Mouse (Mus musculus): ENCODE data around the gene Gm906. TPM values are rescaled to one million over a fixed set of nuclear protein-coding genes. Genes with fewer than 3 reads are reported as not detected.
"Not testable (repeated sequence)": the region's sequence is repeated elsewhere in the genome, so short reads cannot be mapped to it uniquely, and the experiment has no call there.

The Gm906 gene
- not detected in 2 replicates for polyA plus RNA-seq (2014; fragmentation: Nextera tagmentation; extraction: Ambion mirVana)

DNA sequence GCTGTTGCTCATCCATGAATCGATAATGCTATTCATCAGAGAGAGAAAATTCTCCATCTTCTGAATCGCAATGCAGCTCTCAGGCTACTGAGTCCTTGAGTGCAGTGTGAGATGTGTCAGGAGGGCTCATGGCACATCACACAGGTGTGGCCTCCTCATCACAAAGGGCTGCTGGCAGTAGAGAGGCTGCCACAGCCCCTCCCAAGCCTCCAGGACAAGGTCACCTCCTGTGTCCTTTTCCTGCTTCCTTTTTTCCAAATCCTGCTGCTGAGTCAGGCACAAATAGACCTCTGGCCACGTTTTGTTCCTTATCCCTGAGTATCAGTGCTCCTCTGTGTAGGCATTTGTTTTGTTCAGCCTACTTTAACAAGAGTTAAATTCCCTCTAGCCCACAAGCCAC is at the start of gene Gm906:
TSS of gene Gm906 (minus strand) at position 101 of the 400 bp plus-strand sequence.
- not testable (repeated sequence) for H3K9ac ChIP-seq (replicated peaks; ENCODE audit: low read length); H3K9me3 ChIP-seq (ENCODE audit: control insufficient read depth, low read length); H3K36me3 ChIP-seq (ENCODE audit: control insufficient read depth, insufficient read depth, low read length); H3K4me1 ChIP-seq (ENCODE audit: control insufficient read depth, insufficient read depth, low read length); H3K27ac ChIP-seq (replicated peaks; ENCODE audit: low read depth, low read length); ATAC-seq (ENCODE audit: low FRiP score, low TSS enrichment); H3K27me3 ChIP-seq (ENCODE audit: control insufficient read depth, insufficient read depth, low read length); H3K4me2 ChIP-seq (ENCODE audit: low read length); DNase-seq; H3K4me3 ChIP-seq (replicated peaks; ENCODE audit: low read depth, low read length)
- WGBS = 74% methylated on average over 3 of the region's 3 CpGs

DNA sequence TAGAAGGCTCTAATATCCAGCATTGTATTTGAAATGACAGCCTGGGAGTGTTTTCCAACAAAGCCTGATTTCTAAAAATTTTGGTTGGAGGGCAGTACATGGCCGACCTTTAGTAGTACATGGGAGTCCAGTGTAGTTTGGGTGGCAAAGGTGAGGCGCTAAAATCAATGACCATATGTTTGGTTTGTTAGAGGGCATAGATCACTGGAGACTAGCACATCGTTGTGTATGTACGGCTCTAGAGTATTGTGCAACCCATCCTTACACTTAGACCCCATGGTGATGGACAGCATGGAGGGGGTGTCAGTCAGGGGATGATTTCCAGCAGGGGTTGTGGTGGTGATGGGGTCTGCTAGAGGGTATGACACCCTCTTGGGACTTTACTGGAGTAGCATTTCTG is 33.2 kb upstream of the Gm906 start:
- not testable (repeated sequence) for H3K9me3 ChIP-seq (ENCODE audit: control insufficient read depth, low read length); H3K9ac ChIP-seq (replicated peaks; ENCODE audit: low read length); H3K36me3 ChIP-seq (ENCODE audit: control insufficient read depth, insufficient read depth, low read length); H3K4me3 ChIP-seq (replicated peaks; ENCODE audit: low read depth, low read length); ATAC-seq (ENCODE audit: low FRiP score, low TSS enrichment); H3K27me3 ChIP-seq (ENCODE audit: control insufficient read depth, insufficient read depth, low read length); DNase-seq; H3K27ac ChIP-seq (replicated peaks; ENCODE audit: low read depth, low read length); H3K4me1 ChIP-seq (ENCODE audit: control insufficient read depth, insufficient read depth, low read length); H3K4me2 ChIP-seq (ENCODE audit: low read length)
- WGBS = 83% methylated on average over 2 of the region's 4 CpGs

- ATAC-seq (ENCODE audit: low FRiP score, low TSS enrichment) (no peak), DNase-seq (no peak)
- no peaks in the 10 kb centered on the region for H3K36me3 ChIP-seq (ENCODE audit: control insufficient read depth, insufficient read depth, low read length)
- no peaks in the 10 kb centered on the region for H3K9me3 ChIP-seq (ENCODE audit: control insufficient read depth, low read length)
- no peak overlapping the region for H3K4me2 ChIP-seq (ENCODE audit: low read length)
- H3K9ac ChIP-seq (replicated peaks; ENCODE audit: low read length) = no peak overlapping the region
- H3K27ac ChIP-seq (replicated peaks; ENCODE audit: low read depth, low read length) = no peak overlapping the region
- WGBS = 92% methylated on average over 3 of the region's 3 CpGs
- H3K4me1 ChIP-seq (ENCODE audit: control insufficient read depth, insufficient read depth, low read length) = no peaks in the 10 kb centered on the region
- no peak overlapping the region for H3K4me3 ChIP-seq (replicated peaks; ENCODE audit: low read depth, low read length)
- H3K27me3 ChIP-seq (ENCODE audit: control insufficient read depth, insufficient read depth, low read length) = no peaks in the 10 kb centered on the region
Measured at GRCm38 (mm10) chr13:50236487-50236886, 13.6 kb downstream of the Gm906 start.

DNA sequence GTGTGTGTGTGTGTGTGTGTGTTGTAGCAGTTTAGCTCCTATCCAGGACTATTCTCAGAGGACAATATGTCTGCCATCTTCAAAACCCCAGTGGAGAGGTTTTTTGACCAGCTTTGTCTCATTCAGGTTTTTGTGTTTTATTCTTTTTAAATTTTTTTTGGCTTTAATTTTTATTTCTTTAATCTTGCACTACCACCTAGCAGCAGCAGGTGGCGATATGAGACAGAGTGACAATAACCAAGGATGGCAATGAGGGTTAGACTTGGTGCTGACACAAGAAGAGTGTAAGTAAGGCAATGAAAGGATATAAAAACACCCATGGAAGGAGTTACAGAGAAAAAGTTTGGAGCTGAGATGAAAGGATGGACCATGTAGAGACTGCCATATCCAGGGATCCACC is 38.3 kb downstream of the Gm906 start:
- not testable (repeated sequence) for H3K9ac ChIP-seq (replicated peaks; ENCODE audit: low read length); H3K27ac ChIP-seq (replicated peaks; ENCODE audit: low read depth, low read length); H3K4me2 ChIP-seq (ENCODE audit: low read length); H3K36me3 ChIP-seq (ENCODE audit: control insufficient read depth, insufficient read depth, low read length); H3K9me3 ChIP-seq (ENCODE audit: control insufficient read depth, low read length); H3K4me3 ChIP-seq (replicated peaks; ENCODE audit: low read depth, low read length); H3K27me3 ChIP-seq (ENCODE audit: control insufficient read depth, insufficient read depth, low read length); H3K4me1 ChIP-seq (ENCODE audit: control insufficient read depth, insufficient read depth, low read length); ATAC-seq (ENCODE audit: low FRiP score, low TSS enrichment)
- WGBS = 0% methylated on average over 1 of the region's 1 CpGs
- peak; percentile 55 for DNase-seq

- not testable (repeated sequence) for H3K27me3 ChIP-seq (ENCODE audit: control insufficient read depth, insufficient read depth, low read length); H3K9ac ChIP-seq (replicated peaks; ENCODE audit: low read length); H3K4me3 ChIP-seq (replicated peaks; ENCODE audit: low read depth, low read length); ATAC-seq (ENCODE audit: low FRiP score, low TSS enrichment); H3K36me3 ChIP-seq (ENCODE audit: control insufficient read depth, insufficient read depth, low read length); H3K27ac ChIP-seq (replicated peaks; ENCODE audit: low read depth, low read length); H3K4me2 ChIP-seq (ENCODE audit: low read length); DNase-seq; H3K4me1 ChIP-seq (ENCODE audit: control insufficient read depth, insufficient read depth, low read length); H3K9me3 ChIP-seq (ENCODE audit: control insufficient read depth, low read length)
Measured at GRCm38 (mm10) chr13:50210191-50210590, 39.9 kb downstream of the Gm906 start.

DNA sequence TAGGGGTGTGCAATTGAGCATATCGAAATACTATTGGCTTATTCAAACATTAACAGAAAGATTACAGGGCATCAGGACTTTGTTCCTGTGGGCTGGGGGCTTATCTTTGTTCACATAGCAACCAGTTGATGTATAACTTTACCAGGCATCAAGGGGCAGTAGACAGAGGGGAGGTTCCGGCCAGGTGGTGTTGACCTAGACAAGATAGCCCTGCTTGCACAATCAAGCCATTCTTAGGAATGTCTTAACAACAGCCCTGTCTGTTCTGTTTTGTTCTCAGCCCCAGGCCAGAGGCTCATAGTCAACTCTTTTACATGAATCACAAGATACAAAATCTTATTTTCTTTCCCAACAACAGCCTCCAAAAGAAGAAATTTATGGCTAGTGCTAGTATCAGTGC is 40.5 kb downstream of the Gm906 start:
- not testable (repeated sequence) for H3K9ac ChIP-seq (replicated peaks; ENCODE audit: low read length); ATAC-seq (ENCODE audit: low FRiP score, low TSS enrichment); H3K36me3 ChIP-seq (ENCODE audit: control insufficient read depth, insufficient read depth, low read length); H3K4me1 ChIP-seq (ENCODE audit: control insufficient read depth, insufficient read depth, low read length); DNase-seq; H3K27ac ChIP-seq (replicated peaks; ENCODE audit: low read depth, low read length); H3K4me2 ChIP-seq (ENCODE audit: low read length); H3K9me3 ChIP-seq (ENCODE audit: control insufficient read depth, low read length); H3K27me3 ChIP-seq (ENCODE audit: control insufficient read depth, insufficient read depth, low read length); H3K4me3 ChIP-seq (replicated peaks; ENCODE audit: low read depth, low read length)
- WGBS = 93% methylated on average over 2 of the region's 2 CpGs

- Histone ChIP-seq H3K9ac (replicated peaks; ENCODE audit: low read length) (no peak overlapping the region), H3K4me3 (replicated peaks; ENCODE audit: low read depth, low read length) (no peak overlapping the region), H3K4me2 (ENCODE audit: low read length) (no peak overlapping the region), H3K27me3 (ENCODE audit: control insufficient read depth, insufficient read depth, low read length) (no peaks in the 10 kb centered on the region), H3K36me3 (ENCODE audit: control insufficient read depth, insufficient read depth, low read length) (no peaks in the 10 kb centered on the region), H3K27ac (replicated peaks; ENCODE audit: low read depth, low read length) (no peak overlapping the region), H3K4me1 (ENCODE audit: control insufficient read depth, insufficient read depth, low read length) (no peaks in the 10 kb centered on the region), H3K9me3 (ENCODE audit: control insufficient read depth, low read length) (no peaks in the 10 kb centered on the region)
- no peak for DNase-seq
- WGBS = 90% methylated on average over 12 of the region's 12 CpGs
- ATAC-seq (ENCODE audit: low FRiP score, low TSS enrichment) = no peak
Measured at GRCm38 (mm10) chr13:50207966-50208365, 42.1 kb downstream of the Gm906 start.

DNA sequence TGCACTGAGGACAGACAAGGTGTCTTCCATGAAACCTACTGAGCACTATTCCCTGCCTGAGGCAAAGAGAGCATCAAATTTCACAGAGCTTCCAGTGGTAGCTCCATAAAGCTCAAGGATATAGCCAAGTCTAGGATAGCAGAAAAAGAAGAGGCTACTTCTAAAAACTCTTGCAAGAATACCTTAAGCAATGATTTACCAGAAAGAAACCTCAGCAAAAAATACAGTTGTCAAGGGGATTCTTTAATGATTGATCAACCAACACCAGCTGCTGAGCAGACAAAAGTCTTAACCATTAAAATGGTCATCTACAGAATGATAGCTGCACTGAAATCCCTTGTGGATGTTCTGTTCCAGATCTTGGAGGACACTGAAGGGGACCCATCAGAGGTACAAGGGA is 53.3 kb downstream of the Gm906 start:
- not testable (repeated sequence) for H3K9me3 ChIP-seq (ENCODE audit: control insufficient read depth, low read length); H3K4me3 ChIP-seq (replicated peaks; ENCODE audit: low read depth, low read length); ATAC-seq (ENCODE audit: low FRiP score, low TSS enrichment); H3K9ac ChIP-seq (replicated peaks; ENCODE audit: low read length); H3K36me3 ChIP-seq (ENCODE audit: control insufficient read depth, insufficient read depth, low read length); DNase-seq; H3K4me1 ChIP-seq (ENCODE audit: control insufficient read depth, insufficient read depth, low read length); H3K27ac ChIP-seq (replicated peaks; ENCODE audit: low read depth, low read length); H3K27me3 ChIP-seq (ENCODE audit: control insufficient read depth, insufficient read depth, low read length); H3K4me2 ChIP-seq (ENCODE audit: low read length)
